Mouse (Mus musculus) ovary, adult 2 months (tissue): ENCODE results near the gene Wfdc12. TPM values are rescaled to one million over a fixed set of nuclear protein-coding genes. Genes with fewer than 3 reads are reported as not detected.

ENCODE experiments used
- polyA plus RNA-seq: library from polyadenylated mRNA; depleted of rRNA; stranded (reverse); fragments of >200 nt; gene quantifications from 2 replicates; pipeline ENCODE4 v1.2.3, GENCODE M21; 2012; rRNA removed

The Wfdc12 gene
- polyA plus RNA-seq = 0.60 TPM in 1 of 2 replicates, not detected in the other

GRCm38 (mm10) chr2:164190576-164190975 is at the start of gene Wfdc12:
Gene Wfdc12 (minus strand): TSS chr2:164190608.

GRCm38 (mm10) chr2:164238366-164238765 is 48.0 kb upstream of the Wfdc12 start, which contains the start of gene Svs2:
Gene Svs2 (minus strand): TSS chr2:164238466.

GRCm38 (mm10) chr2:164221522-164221921 is 31.1 kb upstream of the Wfdc12 start, which contains the start of gene Wfdc15b:
Gene Wfdc15b (minus strand): TSS chr2:164221660.

GRCm38 (mm10) chr2:164199626-164200327 is 9.4 kb upstream of the Wfdc12 start, which contains the start of gene Wfdc15a:
Gene Wfdc15a (minus strand): TSS chr2:164200130.

GRCm38 (mm10) chr2:164182692-164183255 is 7.6 kb downstream of the Wfdc12 start, which contains the start of gene Wfdc5:
Gene Wfdc5 (minus strand): TSS chr2:164182742.

GRCm38 (mm10) chr2:164170902-164171301 is 19.5 kb downstream of the Wfdc12 start, which contains the start of gene Kcns1:
Gene Kcns1 (minus strand): TSS chr2:164171113.

Other genes with a start within 250 kb of the Wfdc12 start
- gene Ywhab, start 195.6 kb downstream of the Wfdc12 start, polyA plus RNA-seq = 30.7 and 33.5 TPM in 2 replicates
- gene Pabpc1l, start 165.2 kb downstream of the Wfdc12 start, polyA plus RNA-seq = 4.8 and 5.4 TPM in 2 replicates
- 11.8 and 14.4 TPM in 2 replicates for gene Stk4, start 120.3 kb downstream of the Wfdc12 start, polyA plus RNA-seq
- gene Tomm34, start 119.4 kb downstream of the Wfdc12 start, polyA plus RNA-seq = 59.8 and 64.6 TPM in 2 replicates
- gene Kcns1, start 19.5 kb downstream of the Wfdc12 start, polyA plus RNA-seq = 0.33 and 0.40 TPM in 2 replicates
- not detected in 2 replicates for gene Wfdc5, start 7.9 kb downstream of the Wfdc12 start, polyA plus RNA-seq
- gene Wfdc15a, start 9.5 kb upstream of the Wfdc12 start, polyA plus RNA-seq = not detected in 2 replicates
- gene Wfdc15b, start 31.1 kb upstream of the Wfdc12 start, polyA plus RNA-seq = 8.0 and 12.6 TPM in 2 replicates
- not detected in 2 replicates for gene Svs2, start 47.9 kb upstream of the Wfdc12 start, polyA plus RNA-seq
- gene Svs3b, start 66.0 kb upstream of the Wfdc12 start, polyA plus RNA-seq = not detected in 2 replicates
- not detected in 2 replicates for gene Svs4, start 87.9 kb upstream of the Wfdc12 start, polyA plus RNA-seq
- not detected in 2 replicates for gene Svs3a, start 98.7 kb upstream of the Wfdc12 start, polyA plus RNA-seq
- not detected in 2 replicates for gene Svs6, start 126.1 kb upstream of the Wfdc12 start, polyA plus RNA-seq
- gene Svs5, start 142.1 kb upstream of the Wfdc12 start, polyA plus RNA-seq = 0.37 TPM in 1 of 2 replicates, not detected in the other
- gene Slpi, start 198.5 kb upstream of the Wfdc12 start, polyA plus RNA-seq = 13.5 and 15.4 TPM in 2 replicates
- 0.08 TPM in 1 of 2 replicates, not detected in the other for gene Rbpjl, start 212.5 kb upstream of the Wfdc12 start, polyA plus RNA-seq
- 0.45 and 0.52 TPM in 2 replicates for gene Matn4, start 214.6 kb upstream of the Wfdc12 start, polyA plus RNA-seq